Mouse (Mus musculus) liver, adult (tissue): ENCODE results near the gene Sept8.

Experiments
- GATA4 ChIP-seq: IDR thresholded peaks from 2 replicates; pipeline ENCODE4 v1.6.1; 2014; ENCODE audit warnings: mild to moderate bottlenecking, low read length; ENCODE audit not compliant: insufficient replicate concordance

Sept8 gene

DNA sequence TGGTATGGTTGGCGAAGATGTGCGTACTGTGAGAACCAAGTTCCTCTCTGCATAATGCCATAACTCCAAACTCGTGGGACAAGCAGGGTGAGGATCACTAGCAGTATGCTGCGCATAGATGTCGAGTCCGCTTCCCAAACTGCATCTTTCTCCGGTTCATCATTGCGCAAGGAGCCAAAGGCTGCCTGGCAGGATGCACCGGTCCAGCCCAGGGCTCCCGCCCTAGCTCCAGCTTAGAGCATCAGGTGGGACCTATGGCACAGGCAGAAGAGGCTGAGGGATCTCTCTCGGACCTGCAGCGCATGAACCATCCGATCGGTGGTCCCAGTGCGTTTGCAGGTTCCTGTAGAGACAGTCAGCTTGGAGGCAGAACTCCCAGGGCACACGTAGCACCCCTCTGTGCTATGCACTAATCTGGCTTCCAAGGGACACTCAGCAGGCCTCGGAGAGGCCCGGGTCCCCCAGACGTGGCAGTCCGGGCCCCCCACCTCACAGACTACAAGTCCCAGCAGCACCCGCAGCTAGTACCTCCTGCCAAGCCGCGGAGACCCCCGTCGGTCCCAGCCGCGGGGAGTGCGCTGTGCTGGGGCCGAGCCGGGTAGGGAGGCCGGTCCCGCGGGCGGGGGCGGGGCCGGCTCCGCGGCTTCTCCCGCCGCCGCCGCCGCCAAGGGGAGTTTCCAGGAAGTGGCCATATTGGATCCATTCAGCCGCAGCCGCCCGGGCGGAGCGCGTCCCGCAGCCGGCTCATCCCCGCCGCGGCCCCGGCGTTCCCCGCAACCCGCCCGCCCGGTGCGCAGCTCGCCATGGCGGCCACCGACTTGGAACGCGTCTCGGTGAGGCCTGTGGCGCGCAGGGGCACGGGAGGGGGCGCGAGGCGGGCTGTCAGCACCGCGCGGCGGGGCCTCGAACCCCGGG lies at the start of gene Sept8:
Gene Sept8 (plus strand): TSS at position 51 of the 915 bp plus-strand sequence.
- no peak for TF ChIP-seq GATA4

GRCm38 (mm10) chr11:53469294-53469967 lies 49.6 kb upstream of the Sept8 start:
- TF ChIP-seq GATA4 = no peak

DNA sequence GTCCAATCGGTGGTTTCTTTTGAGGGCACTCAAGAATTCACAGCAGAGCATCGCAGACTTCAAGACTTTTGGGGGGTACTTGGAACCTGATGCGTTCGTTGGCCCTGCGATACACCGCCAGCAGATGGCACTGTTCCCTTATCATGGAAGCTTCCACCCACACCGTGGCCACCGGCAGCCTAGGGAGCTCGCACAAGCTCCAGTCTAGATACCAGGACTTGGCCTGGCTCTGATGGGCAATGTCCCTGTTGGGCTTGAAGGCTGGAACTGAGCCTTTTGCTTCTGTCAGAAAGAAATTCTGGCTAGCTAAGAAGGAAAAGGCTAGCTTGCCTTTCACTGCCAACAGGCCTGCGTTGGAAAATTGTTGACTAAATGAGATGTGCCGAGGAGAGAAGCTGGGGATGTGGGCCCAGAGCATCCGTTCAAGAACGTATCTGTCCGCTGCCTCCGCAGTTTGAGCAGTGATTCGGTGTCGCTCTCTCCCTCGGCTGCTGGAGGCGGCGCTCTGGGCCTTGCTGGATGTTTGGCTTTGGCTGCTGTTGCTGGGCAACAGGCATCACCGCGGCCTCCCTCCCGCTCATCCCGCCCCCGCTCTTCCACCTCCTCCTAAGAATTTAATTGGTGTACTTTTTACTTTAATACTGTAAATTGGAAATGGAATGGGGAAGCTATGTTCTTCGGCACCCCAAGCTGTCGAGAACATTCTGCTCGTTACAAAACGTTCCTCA lies 48.9 kb upstream of the Sept8 start, which contains the start of gene Gm9837:
Gene Gm9837 (minus strand): TSS at position 512 of the 728 bp plus-strand sequence.
- TF ChIP-seq GATA4 = peak; percentile 32; the same call in 1 of the 2 replicates

DNA sequence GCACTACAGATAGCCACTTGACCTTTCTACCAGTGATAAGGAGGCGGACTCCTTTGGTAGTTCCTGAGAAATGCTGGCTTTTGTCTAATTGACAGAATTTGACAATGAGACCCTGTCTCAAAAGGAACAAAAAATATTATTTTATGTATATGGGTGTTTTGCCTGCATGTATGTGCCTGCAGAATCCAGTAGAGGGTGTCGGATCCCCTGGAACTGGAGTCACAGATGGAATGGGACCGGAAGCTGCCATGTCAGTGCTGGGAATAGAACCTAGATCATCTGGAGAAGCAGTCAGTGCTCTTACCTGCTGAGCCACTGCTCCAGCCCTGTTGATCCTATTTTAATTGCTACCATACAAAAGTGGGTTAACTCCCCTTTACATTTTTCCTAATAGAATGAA lies 46.3 kb upstream of the Sept8 start:
- TF ChIP-seq GATA4 = no peak

GRCm38 (mm10) chr11:53475620-53476019 lies 43.4 kb upstream of the Sept8 start:
- no peak for TF ChIP-seq GATA4

DNA sequence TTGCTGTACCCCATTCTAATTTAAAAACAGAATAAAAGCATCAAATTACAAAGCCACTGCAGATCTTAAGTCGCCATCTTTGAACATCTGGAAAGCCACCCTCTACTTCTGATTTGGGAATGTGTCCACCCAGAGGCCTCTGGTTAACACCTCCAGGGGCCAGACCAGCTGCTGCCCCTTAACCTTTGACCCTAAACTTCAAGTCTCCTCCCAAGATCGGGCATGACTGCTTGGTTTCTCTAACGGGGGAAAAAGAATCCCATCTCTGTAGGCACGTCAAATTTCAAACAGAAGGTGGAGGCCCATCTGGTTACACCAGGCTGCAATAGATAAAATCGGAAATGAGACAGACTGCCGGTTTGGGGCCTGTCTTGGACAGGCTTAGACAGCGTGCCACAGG lies 41.2 kb upstream of the Sept8 start:
- no peak for TF ChIP-seq GATA4

DNA sequence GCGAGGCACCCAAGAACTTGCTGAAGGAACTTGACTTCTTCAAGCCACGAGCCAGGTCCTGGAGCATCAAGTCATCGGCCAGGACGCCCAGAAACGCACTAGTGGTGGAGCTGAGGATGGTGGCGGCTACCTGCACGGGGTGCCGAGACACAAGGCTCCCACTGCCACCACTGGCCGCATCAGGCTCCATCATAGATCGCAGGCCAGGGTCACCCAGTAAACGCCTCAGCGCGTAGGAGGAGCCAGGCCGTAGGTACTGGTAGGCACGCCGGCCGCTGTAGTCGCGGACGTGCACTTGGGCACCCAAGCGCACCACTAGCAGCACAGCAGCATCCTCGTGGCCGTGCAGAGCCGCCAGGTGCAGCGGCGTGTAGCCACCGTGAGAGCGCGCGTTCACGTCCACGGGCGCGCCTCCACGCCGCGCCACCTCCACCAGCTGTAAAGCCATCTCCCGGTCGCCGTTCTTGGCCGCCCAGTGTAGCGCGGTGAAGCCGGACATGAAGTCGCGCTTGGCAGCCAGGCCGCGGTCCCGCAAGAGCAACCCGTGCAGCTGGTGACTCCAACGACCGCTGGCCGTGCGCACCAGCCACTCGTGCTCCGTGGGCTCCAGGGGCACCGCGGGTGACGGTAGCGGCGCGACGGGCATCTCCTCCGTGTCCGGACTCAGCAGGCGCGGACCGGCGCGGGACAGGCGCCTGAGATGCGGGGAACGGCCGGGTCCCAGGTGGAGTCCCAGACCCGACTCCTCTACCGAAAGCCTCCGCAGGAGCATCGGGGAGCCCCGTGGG lies 40.5 kb upstream of the Sept8 start:
- no peak for TF ChIP-seq GATA4

DNA sequence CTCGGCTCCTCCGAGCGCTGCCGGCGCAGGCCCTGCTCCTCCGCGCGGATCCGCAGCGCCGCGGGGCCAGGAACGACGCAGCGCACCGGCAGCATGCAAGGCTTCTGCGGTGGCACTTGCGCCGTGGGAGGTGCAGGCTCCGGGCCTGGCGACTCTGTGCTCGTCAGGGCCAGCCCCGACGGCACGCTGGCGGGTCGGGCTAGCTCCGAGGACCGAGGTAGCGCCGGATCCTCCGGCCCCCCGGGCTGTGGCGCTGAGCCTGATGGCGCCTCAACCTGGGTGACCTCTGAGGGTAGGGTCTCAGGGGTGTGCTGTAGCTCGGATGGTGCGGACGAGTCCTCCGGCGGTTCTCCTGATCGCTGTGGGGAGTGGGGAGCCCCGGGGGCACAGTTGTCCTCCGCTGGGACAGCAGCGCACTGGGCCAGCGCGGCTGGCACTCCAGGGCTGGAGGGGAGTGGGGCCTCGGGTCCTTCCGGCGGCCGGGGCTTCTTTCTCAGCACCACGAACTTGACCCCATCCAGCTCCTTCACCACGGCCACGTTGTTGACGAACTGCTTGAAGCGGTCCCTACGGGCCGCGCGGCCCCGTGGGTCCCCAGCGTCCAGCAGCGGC lies 39.8 kb upstream of the Sept8 start:
- TF ChIP-seq GATA4 = no peak

DNA sequence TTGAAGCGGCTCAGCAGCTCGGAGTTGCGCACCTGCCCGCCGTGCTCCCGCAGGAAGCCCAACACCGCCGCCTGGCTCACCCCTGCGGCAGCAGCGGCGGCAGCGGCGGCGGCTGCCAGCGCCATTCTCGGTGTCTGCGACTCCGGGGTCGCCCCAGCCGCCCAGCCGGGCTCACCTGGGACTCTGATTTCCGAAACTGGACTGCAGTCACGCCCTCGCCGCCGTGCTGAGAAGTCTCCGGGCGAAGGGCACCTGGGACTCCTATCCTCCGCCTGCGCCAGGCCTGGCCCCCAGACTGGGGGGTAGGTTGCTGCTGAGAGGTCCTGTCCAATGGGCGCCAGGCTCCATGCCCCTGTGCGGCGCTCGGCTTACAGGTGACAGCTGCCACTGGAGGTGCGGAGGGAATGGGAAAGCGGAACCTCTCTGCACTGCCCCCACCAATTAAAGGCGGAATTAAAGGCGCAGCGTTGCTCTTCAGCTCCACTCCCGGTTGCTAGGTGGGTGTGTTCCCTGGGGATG lies 39.2 kb upstream of the Sept8 start, which contains the start of the genes Gm9945 and Sowaha:
Gene Gm9945 (plus strand): TSS at position 384 of the 519 bp plus-strand sequence.
Gene Sowaha (minus strand): TSS at position 492 of the 519 bp plus-strand sequence.
- TF ChIP-seq GATA4 = no peak

GRCm38 (mm10) chr11:53481088-53481730 lies 37.8 kb upstream of the Sept8 start:
- TF ChIP-seq GATA4 = no peak

GRCm38 (mm10) chr11:53483159-53483891 lies 35.7 kb upstream of the Sept8 start:
- no peak for TF ChIP-seq GATA4

- TF ChIP-seq GATA4 = no peak
Measured at GRCm38 (mm10) chr11:53485719-53486118, 33.3 kb upstream of the Sept8 start.

DNA sequence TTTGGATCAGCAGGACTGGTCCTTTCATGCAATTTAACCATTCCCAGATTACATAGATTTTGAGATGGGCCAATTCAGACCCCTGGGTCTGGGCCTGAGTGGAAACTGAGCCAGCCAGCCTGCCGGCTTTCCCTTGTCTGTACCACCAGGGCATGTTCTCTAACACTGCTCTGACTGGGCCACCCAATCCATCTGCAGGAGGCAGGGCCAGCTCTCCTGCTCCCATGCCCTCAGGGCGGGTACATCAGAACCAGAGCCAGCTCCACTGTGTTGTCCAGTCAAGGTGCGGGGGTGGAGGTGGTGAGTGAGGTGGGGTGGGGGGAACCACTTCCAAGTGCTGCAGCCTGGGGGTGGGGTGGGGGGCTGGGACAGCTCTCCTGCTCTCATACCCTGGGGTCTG lies 32.7 kb upstream of the Sept8 start:
- TF ChIP-seq GATA4 = no peak
